Mouse (Mus musculus) megakaryocyte-erythroid progenitor cell, adult 5-6 weeks (primary cell): ENCODE results near the gene Hdgfl2. TPM values are rescaled to one million over a fixed set of nuclear protein-coding genes. Genes with fewer than 3 reads are reported as not detected.
"Not testable (repeated sequence)": the region's sequence is repeated elsewhere in the genome, so short reads cannot be mapped to it uniquely, and the experiment has no call there.

Experiments
- ATAC-seq: replicated peaks from 2 replicates; pipeline ENCODE4 v1.8.0; 2016; ENCODE audit warnings: mild to moderate bottlenecking, inconsistent platforms; ENCODE audit not compliant: severe bottlenecking, poor library complexity, low FRiP score, low TSS enrichment
- total RNA-seq, 2 experiments: library from RNA; stranded (forward) in 1 of 2; stranded (reverse) in 1 of 2; fragments of 200-1000, 215-1000 nt in 1 of 2; fragments of >200 nt in 1 of 2; fragmentation: Nextera tagmentation in 1 of 2; gene quantifications; 2 replicates each; pipeline ENCODE4 v1.2.3; 2014 to 2017

Gene Hdgfl2
- total RNA-seq, 2 experiments from 2014 or later: 70.9 to 100 TPM

GRCm38 (mm10) chr17:56055945-56056678 lies 23.3 kb upstream of the Hdgfl2 start:
- ATAC-seq: peak; percentile 29

DNA sequence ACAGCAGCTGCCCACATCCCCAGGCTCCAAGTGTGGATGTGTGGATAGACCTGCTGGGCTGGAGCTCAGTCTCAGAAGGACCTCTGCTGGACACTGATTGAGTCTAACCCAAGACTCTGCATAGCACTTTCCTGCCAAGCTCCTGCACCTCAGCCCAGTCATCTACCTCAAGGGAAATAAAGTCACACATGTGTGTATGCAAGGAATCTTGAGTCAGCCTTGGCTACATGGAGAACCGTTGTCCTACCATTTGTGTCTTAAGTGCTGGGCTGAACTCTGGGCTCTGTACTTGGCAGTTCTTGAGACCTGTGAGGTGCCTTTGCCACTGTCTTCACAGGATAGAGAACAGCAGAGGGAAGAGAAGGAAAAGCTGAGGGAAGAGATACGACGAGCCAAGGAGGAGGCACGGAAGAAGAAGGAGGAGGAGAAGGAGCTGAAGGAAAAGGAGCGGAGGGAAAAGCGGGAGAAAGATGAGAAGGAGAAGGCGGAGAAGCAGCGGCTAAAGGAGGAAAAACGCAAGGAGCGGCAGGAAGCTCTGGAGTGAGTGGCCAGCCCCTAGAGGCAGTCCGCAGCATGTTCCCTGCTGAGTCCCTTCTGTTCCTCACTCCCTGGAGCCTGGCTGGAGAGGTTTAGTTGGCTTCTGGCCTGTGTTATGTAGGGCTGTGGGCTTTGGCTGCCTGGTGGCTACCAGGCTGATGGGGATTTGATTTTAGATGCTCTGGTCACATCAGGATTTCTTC lies 21.9 kb upstream of the Hdgfl2 start:
- no peak for ATAC-seq

GRCm38 (mm10) chr17:56062081-56062480 lies 17.4 kb upstream of the Hdgfl2 start:
- ATAC-seq: no peak

DNA sequence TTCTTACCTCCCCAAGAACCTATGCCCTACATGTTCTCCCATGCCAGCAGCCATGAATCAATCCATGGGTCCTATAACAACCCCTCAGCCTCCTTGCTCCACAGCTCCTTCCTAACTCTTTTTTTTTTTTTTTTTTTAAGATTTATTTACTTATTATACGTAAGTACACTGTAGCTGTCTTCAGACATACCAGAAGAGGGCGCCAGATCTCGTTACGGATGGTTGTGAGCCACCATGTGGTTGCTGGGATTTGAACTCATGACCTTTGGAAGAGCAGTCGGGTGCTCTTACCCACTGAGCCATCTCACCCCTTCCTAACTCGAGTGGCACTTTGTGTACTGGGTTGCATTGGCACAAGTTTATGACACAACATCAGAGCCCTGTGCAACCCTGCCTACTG lies 13.7 kb upstream of the Hdgfl2 start:
- ATAC-seq: not testable (repeated sequence)

GRCm38 (mm10) chr17:56066451-56066850 lies 13.0 kb upstream of the Hdgfl2 start:
- ATAC-seq: no peak

DNA sequence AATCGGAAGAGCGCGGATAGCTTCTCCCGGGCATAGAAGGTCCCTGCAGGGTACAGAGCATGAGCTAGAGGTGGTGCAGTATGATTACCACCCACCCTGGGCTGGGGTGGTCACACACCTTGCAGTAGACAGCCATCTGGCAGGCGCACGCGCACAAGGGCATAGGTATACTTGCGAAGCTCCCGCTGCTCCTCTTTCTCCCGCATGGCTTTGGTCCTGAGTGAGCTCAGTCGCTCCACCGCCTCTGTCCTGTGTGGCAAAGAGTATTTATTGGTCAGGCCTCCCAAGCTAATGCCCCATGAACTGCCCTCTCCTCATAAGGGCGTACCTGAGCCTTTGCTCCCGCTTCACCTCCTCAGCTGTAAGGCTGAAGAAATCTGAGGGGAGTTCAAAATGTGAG lies 10.4 kb upstream of the Hdgfl2 start:
- no peak for ATAC-seq

DNA sequence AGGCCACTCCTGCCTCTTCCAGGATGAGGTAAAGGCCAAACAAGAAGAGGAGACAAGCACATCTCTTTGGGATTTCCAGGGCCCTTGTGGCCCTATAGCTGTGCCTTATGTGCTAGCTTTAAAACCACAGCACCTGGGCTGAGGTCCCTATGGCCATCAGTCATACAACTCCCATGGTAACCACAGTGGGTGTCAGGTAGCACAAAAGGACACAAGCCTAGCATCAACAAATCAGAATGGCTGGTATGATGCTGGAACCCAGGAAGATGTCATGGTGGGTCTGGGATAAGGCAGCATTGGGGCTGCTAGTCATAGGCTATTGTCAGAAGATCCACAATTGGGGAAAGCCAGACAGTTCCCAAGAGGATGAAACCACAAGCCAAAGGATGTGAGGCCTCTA lies 8.3 kb upstream of the Hdgfl2 start:
- ATAC-seq: no peak

GRCm38 (mm10) chr17:56072243-56072642 lies 7.2 kb upstream of the Hdgfl2 start:
- no peak for ATAC-seq

DNA sequence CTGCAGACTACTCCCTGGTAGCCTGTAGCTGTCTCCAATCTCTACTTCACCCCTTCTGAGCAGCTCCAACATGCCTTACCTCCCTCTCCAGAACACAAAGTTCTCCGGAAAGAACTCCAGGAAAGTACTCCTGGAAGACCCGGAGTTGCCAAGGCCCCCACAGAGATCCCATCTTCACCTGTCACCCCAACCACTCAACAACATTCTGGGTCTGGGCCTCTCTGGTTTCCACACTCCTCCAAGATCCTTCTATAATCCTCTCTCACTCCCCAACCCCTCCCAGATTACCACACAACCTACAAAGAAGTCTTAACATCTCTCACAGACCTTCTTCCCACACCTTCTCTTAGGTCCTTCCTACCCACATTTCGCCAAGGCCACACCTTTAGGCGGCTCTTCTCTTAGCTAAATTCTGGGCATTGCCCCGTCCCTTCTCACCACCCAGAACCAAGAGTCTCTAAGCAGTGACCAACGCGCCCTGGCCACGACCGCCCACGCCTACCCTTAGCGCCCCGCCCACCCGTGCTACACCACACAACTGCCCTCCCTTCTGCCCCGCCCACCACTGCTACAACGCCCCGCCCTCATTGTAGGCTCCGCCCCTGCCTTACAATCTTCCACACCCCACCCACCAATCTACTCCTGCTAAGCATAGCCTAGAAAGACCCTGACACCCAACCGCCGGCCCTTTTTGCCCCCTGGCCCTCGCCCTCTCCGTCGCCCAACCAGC lies 5.2 kb upstream of the Hdgfl2 start:
- ATAC-seq: peak; percentile 40

DNA sequence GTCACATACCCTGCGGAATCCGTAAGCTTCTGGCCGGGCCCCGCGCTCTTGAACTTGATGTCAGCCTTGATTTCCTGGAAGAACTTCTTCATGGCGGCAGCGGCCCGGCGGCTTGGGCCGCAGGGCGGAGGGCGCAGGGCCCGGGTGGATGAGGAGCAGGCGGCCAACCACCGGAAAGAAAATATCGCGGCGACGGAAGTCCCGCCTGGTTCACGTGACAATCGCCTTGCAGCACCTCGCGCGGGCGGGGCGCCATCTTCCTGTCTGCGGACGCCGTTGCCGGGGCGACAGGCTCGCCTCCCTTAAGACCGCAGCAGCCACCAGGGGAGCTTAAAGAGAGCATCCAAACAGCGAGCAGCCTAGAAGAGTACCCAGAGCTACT lies 4.6 kb upstream of the Hdgfl2 start, which contains the start of gene Ubxn6:
Ubxn6 (minus strand) TSS at position 202 of the 382 bp plus-strand sequence.
- peak; percentile 51 for ATAC-seq

GRCm38 (mm10) chr17:56077523-56077922 lies 1.9 kb upstream of the Hdgfl2 start:
- no peak for ATAC-seq

DNA sequence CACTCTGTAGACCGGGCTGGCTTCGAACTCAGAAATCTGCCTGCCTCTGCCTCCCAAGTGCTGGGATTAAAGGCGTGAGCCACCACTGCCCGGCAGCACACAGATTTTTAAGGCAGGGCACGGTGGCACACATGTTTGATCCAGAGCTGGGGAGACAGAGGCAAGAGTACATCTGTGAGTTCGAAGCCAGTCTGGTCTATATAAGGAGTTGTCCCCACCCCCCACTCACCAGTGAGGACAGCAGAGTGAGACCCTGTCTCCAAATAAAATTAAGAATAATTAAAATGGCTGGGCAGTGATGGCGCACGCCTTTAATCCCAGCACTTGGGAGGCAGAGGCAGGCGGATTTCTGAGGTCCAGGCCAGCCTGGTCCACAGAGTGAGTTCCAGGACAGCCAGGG lies 1.1 kb upstream of the Hdgfl2 start:
- not testable (repeated sequence) for ATAC-seq

DNA sequence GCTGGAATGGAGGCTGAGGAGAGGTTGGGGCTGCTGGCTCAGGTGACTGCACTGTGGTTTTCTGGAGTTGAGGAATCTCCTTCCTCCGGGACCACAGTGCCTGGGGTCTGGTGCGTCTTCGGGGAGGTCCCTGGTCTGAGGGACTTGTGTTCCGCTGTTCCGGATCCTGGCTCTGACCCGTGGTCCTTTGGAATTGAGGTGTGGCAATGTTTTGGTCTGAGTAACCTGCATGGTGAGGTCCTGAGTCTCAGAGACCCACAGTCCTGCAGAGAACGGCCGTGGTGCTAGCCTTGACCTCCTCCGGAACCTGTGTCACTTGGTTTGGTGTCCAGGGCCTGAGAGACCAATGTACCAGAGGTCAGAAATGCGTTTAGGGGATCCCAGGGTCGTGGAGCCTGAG lies 487 bp downstream of the Hdgfl2 start:
- ATAC-seq: no peak

DNA sequence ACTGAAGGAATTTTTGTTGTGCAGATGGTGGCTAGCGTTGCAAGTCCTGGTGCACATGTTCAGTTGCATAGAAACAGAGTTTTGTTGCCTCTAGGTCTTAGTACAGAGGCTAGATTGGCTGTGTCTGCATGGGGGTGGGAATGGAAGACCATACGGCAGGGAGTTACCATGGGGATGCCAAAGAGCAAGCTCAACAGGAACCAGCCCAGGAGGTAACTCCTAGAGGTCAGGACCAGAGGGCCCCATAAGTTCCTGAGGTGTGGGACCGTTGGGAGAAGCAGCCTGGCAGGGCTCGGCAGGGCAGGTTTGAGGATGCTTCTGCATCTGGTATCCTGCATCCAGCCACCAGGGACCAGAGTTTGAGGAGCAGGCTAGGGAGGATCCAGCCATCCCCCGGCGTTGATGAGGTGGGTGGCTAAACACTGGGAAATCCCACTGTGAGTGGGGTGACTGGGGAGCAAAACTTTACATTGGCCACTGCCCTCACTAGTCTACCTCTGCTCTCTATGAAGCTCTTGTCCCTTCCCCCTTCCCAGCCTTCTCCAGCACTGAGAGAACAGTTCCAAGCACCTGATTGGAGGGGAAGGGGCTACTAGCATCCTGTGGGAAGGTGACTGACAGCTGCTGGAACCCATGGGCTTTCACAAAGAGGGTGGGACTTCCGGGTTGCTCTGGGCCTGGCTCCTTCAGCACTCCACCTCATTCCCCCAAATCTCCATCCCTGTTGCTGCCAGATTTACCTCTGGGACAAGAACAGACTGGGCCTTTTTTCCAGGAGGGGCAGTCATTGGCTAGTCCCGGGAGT lies 1.5 kb downstream of the Hdgfl2 start:
- ATAC-seq: no peak

DNA sequence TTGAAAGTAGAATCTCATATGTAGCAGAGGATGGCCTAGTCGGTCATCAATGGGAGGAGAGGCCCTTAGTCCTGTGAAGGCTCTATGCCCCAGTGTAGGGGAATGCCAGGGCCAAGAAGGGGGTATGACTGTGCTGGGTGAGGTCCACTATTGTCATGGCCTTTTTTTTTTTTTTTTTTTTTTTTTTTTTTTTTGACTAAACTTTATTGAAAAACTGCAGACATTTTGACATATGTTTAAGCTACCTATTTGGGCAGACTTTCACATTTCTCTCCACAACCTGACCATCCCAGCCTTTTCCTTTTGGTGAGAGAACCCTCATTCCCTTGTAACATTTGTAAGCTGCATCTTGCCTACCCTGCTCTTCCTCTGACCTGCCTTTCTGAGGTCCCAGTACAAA lies 12.9 kb downstream of the Hdgfl2 start:
- ATAC-seq: no peak

GRCm38 (mm10) chr17:56092794-56093193 lies 13.4 kb downstream of the Hdgfl2 start:
- no peak for ATAC-seq

DNA sequence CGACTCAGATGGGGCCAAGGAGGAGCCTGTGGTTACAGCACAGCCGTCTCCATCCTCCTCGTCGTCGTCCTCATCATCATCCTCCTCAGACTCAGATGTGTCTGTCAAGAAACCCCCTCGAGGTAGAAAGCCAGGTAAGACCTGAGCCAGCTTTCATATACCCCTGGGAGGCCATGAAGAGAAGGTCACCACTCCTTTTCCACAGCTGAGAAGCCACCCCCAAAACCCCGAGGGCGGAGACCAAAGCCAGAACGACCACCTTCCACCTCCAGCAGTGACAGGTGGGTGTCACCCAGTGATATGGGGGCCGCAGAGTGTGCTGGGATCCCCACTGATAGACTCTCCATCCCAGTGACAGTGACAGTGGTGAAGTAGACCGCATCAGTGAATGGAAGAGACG lies 17.4 kb downstream of the Hdgfl2 start:
- ATAC-seq: no peak

DNA sequence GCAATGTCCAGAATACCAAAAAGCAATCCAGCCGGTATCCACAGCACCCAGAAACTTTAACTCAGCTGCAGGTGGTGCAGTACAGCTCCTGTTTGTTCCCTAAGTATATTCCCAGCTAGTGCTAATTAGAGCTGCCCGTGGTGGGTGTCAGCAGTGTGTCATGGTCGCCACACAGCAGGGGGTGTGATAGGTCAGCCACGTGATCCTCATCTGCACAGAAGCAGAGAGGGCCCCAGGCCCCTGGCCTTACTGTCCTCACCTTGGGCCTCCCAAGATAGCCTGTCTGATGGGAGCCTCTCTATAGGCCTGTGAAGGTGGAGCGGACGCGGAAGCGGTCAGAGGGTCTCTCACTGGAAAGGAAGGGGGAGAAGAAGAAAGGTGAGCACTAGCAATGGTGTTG lies 18.7 kb downstream of the Hdgfl2 start:
- no peak for ATAC-seq

- ATAC-seq: 0 out of 2 replicates have a peak, but pooled peaks have one; percentile 20
Observed at GRCm38 (mm10) chr17:56098711-56099572, 19.5 kb downstream of the Hdgfl2 start.
